Mouse (Mus musculus) testis, adult 2 months (tissue): ENCODE data around the gene Gpr176.

Experiments used
- CTCF ChIP-seq: fragments of 200-500 bp; IDR thresholded peaks from 2 replicates; pipeline ENCODE4 v1.5.1; 2012; ENCODE audit warnings: low read depth, mild to moderate bottlenecking, inconsistent platforms, low read length, moderate library complexity; ENCODE audit not compliant: control insufficient read depth, insufficient read depth, insufficient replicate concordance
- POLR2A ChIP-seq: fragments of 200-500 bp; IDR thresholded peaks from 2 replicates; pipeline ENCODE4 v1.6.1; 2012; ENCODE audit warnings: low read depth, mild to moderate bottlenecking, inconsistent platforms, low read length, moderate library complexity; ENCODE audit not compliant: control insufficient read depth

DNA sequence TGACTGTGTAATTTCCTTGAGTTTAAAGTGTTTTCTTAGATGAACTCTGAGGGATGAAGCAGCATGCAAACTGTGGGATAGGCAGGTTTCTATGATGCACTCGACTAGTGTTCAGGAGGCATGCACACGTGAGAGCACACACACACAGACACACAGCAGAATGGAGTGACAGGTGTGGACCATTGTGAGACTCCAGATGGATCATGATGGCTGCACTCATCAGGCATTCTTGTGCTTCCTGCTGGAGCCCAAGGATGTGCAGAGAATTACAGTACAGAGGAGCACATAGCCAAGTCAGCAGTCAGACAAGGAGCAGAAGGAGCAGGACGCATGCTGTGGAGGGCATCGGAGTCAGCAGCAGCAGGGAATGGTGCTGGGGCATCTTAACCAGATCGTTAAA is 31.1 kb upstream of the Gpr176 start:
- TF ChIP-seq POLR2A, result no peak
- no peak for TF ChIP-seq CTCF
